Mouse (Mus musculus) myocyte (in vitro differentiated cells): ENCODE data around the gene Kcnh7. TPM values are rescaled to one million over a fixed set of nuclear protein-coding genes. Genes with fewer than 3 reads are reported as not detected.

Experiments
- H3K27me3 ChIP-seq: one replicate; pipeline ENCODE4 v1.6.1; 2011; ENCODE audit not compliant: control insufficient read depth, insufficient read depth, insufficient read length
- H3K36me3 ChIP-seq: one replicate; pipeline ENCODE4 v1.6.1; 2011; ENCODE audit not compliant: control insufficient read depth, insufficient read depth
- H3K4me2 ChIP-seq: one replicate; pipeline ENCODE4 v1.6.1; 2011; ENCODE audit warnings: low read depth, control low read depth
- H3K4me3 ChIP-seq: one replicate; pipeline ENCODE4 v1.5.1; 2011; ENCODE audit warnings: mild to moderate bottlenecking, control low read depth, moderate library complexity
- H3K79me2 ChIP-seq: one replicate; pipeline ENCODE4 v1.6.1; 2011; ENCODE audit not compliant: control insufficient read depth, insufficient read depth
- H3ac ChIP-seq: one replicate; pipeline ENCODE4 v1.6.1; 2011; ENCODE audit not compliant: control insufficient read depth, insufficient read length
- CEBPB ChIP-seq: IDR thresholded peaks from 2 replicates; pipeline ENCODE4 v1.6.1; 2011; ENCODE audit warnings: mild to moderate bottlenecking, moderate library complexity; ENCODE audit not compliant: poor library complexity, insufficient read depth, severe bottlenecking
- E2F4 ChIP-seq: IDR thresholded peaks from one replicate; pipeline ENCODE4 v1.6.1; 2011; ENCODE audit warnings: mild to moderate bottlenecking, control low read depth, moderate library complexity; ENCODE audit not compliant: insufficient read depth
- MAX ChIP-seq: IDR thresholded peaks from one replicate; pipeline ENCODE4 v1.6.1; 2011; ENCODE audit warnings: low read depth, mild to moderate bottlenecking, control low read depth
- MYOD1 ChIP-seq, 3 experiments: IDR thresholded peaks; one replicate each; pipeline ENCODE4 v1.6.1; 2011; ENCODE audit warnings: control low read depth in 2 of 3, low read depth in 2 of 3, mild to moderate bottlenecking in 2 of 3, moderate library complexity in 1 of 3; ENCODE audit not compliant: insufficient read length in 2 of 3, control insufficient read depth in 1 of 3
- MYOG ChIP-seq, 3 experiments: IDR thresholded peaks; one replicate each; pipeline ENCODE4 v1.6.1; 2011; ENCODE audit warnings: control low read depth in 2 of 3, low read depth in 2 of 3, mild to moderate bottlenecking in 2 of 3; ENCODE audit not compliant: insufficient read length in 2 of 3, control insufficient read depth in 1 of 3, insufficient read depth in 1 of 3
- POLR2A ChIP-seq: IDR thresholded peaks from one replicate; pipeline ENCODE4 v1.6.1; 2011; ENCODE audit warnings: low read depth, mild to moderate bottlenecking, control low read depth, moderate library complexity; ENCODE audit not compliant: insufficient read length
- POLR2AphosphoS2 ChIP-seq: IDR thresholded peaks from one replicate; pipeline ENCODE4 v1.6.1; 2011; ENCODE audit warnings: low read depth, control low read depth; ENCODE audit not compliant: insufficient read length
- REST ChIP-seq: IDR thresholded peaks from one replicate; pipeline ENCODE4 v1.6.1; 2011; ENCODE audit warnings: mild to moderate bottlenecking, control low read depth, moderate library complexity; ENCODE audit not compliant: insufficient read depth, insufficient read length
- SRF ChIP-seq: IDR thresholded peaks from one replicate; pipeline ENCODE4 v1.6.1; 2011; ENCODE audit warnings: low read depth; ENCODE audit not compliant: control insufficient read depth, insufficient read length
- TCF12 ChIP-seq: IDR thresholded peaks from one replicate; pipeline ENCODE4 v1.6.1; 2011; ENCODE audit warnings: mild to moderate bottlenecking, control low read depth; ENCODE audit not compliant: poor library complexity, insufficient read depth, severe bottlenecking
- TCF3 ChIP-seq: IDR thresholded peaks from one replicate; pipeline ENCODE4 v1.6.1; 2011; ENCODE audit warnings: low read depth, control low read depth; ENCODE audit not compliant: insufficient read length
- USF1 ChIP-seq: IDR thresholded peaks from one replicate; pipeline ENCODE4 v1.6.1; 2011; ENCODE audit warnings: low read depth, mild to moderate bottlenecking, control low read depth, moderate library complexity
- polyA plus RNA-seq: library from polyadenylated mRNA; unstranded; fragments of >200 nt; fragmentation: generic; extraction: Trizol; gene quantifications from one replicate; pipeline ENCODE4 v1.2.1, GENCODE M21; 2012; ENCODE audit warnings: missing spikeins

Gene Kcnh7
- polyA plus RNA-seq, 1 experiment = 0.02 TPM

DNA sequence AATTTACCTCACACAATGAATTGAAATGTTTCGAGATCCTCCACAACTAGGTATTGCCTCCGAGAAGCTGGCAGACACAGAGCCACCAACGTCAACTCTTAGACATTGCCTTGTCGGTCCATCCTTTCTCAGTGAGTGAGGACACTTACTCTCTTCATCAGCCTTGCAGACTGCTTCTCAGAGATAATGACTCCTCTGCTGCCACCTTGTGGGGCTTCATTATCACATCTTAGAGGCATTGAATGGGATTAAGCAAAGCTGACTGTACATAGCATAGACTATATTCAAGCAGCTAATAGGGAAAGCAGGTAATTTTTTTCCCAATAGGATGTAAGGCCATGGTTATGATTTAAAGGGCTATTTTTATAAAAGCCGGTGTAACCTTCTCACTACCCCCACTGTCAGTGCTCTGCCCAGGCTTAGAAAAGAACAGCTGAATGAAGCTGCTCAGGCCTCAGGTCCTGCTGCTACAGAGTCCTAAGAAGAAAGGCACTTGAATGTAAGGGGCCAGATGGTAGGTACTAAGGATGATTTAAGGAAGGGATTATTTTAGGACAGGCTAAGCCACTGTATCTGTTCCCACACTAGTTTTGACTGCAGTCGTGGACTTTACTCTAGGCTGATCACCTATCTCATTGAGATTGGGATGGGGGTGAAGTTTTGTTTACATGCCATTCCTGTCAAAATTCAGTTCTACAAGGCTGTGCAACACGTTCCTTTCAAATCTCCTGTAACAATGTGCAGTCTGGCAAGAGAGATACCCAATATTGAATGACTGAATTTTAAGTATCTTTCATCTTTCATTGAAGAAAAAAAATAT, 529.4 kb downstream of the Kcnh7 start:
- H3ac ChIP-seq = no peak overlapping the region
- no peaks in the 10 kb centered on the region for H3K27me3 ChIP-seq
- TF ChIP-seq E2F4 = no peak
- no peak for TF ChIP-seq POLR2AphosphoS2
- no peak for TF ChIP-seq MYOG (IDR thresholded peaks at IDR 0.05; ENCODE audit: control insufficient read depth in 1 of 3, insufficient read depth in 1 of 3, insufficient read length in 2 of 3, low read depth in 2 of 3)
- TF ChIP-seq MAX = no peak
- no peak for TF ChIP-seq TCF12
- no peak for TF ChIP-seq USF1
- TF ChIP-seq MYOD1 (IDR thresholded peaks at IDR 0.05; ENCODE audit: control insufficient read depth in 1 of 3, insufficient read length in 2 of 3, low read depth in 2 of 3) = no peak
- TF ChIP-seq REST = no peak
- no peak for TF ChIP-seq POLR2A
- TF ChIP-seq TCF3 = no peak
- no peak for TF ChIP-seq SRF
- TF ChIP-seq CEBPB = no peak
- no peak overlapping the region for H3K4me3 ChIP-seq
- H3K4me2 ChIP-seq = no peak overlapping the region
- H3K79me2 ChIP-seq = no peaks in the 10 kb centered on the region
- no peaks in the 10 kb centered on the region for H3K36me3 ChIP-seq

- Histone ChIP-seq H3K36me3 (no peaks in the 10 kb centered on the region), H3K79me2 (no peaks in the 10 kb centered on the region), H3ac (no peak overlapping the region), H3K27me3 (no peaks in the 10 kb centered on the region), H3K4me2 (no peak overlapping the region), H3K4me3 (no peak overlapping the region)
- TF ChIP-seq MAX (no peak), TCF12 (no peak), USF1 (no peak), SRF (no peak), TCF3 (no peak), MYOD1 (IDR thresholded peaks at IDR 0.05; ENCODE audit: control insufficient read depth in 1 of 3, insufficient read length in 2 of 3, low read depth in 2 of 3) (no peak), REST (no peak)
Measured at GRCm38 (mm10) chr2:62652466-62652865, 531.6 kb downstream of the Kcnh7 start.

DNA sequence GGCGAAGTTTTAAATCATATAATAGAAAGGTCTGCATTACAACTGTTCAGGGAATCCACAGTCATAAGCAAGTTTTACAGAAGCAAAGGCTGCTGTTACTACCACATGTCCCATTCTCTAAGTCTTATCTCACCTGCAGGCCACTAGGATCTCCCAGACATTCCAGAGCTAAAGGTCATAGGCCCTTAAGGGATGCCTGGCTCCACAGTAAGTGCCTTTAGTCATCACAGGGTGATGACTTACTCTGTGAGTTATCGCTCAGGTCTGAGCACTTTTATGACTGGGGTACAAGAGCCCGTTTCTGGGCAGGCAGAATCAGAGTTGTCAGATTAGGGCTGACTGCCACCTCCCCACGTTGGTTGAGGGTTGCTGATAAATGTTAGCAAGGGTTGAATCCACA, 532.2 kb downstream of the Kcnh7 start:
- TF ChIP-seq TCF3 (no peak), CEBPB (no peak), E2F4 (no peak), SRF (no peak), MAX (no peak), MYOG (IDR thresholded peaks at IDR 0.05; ENCODE audit: control insufficient read depth in 1 of 3, insufficient read depth in 1 of 3, insufficient read length in 2 of 3, low read depth in 2 of 3) (no peak), POLR2AphosphoS2 (no peak), POLR2A (no peak), TCF12 (no peak), USF1 (no peak), REST (no peak), MYOD1 (IDR thresholded peaks at IDR 0.05; ENCODE audit: control insufficient read depth in 1 of 3, insufficient read length in 2 of 3, low read depth in 2 of 3) (no peak)
- Histone ChIP-seq H3K27me3 (no peaks in the 10 kb centered on the region), H3K4me3 (no peak overlapping the region), H3ac (no peak overlapping the region), H3K79me2 (no peaks in the 10 kb centered on the region), H3K4me2 (no peak overlapping the region), H3K36me3 (no peaks in the 10 kb centered on the region)

DNA sequence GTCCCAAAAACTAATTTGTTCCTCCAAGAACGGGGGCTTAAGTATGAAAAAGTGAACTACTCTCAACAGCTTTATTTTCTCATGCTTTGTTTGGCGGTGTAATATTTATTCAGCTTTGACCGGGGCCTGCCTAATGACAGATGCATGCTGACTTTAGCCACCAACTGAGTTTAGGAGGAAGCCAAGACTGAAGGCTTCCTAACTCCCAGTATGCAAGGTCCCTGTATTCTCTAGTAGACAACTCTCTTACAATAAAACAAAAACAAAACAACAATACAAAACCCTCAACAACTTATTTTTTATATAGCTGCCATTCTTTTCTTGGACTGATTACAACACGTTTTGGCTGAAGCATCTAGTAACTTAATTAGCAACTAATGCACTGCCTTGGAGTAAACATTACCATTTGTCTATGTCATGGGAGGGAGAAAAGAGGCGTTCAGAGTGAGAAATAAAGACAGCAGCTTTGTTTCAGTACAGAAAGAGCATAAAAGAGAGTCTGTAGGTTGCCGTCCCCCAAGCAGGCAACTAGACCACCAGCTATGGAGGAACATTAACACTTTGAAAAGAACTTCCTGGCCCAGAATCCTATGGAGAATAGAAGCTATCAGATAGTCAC, 537.3 kb downstream of the Kcnh7 start:
- peak overlapping the region; percentile 31 for H3K4me3 ChIP-seq
- H3ac ChIP-seq = no peak overlapping the region
- no peaks in the 10 kb centered on the region for H3K79me2 ChIP-seq
- H3K27me3 ChIP-seq = no peaks in the 10 kb centered on the region
- H3K36me3 ChIP-seq = no peaks in the 10 kb centered on the region
- TF ChIP-seq TCF12 (no peak), USF1 (no peak), MAX (no peak), POLR2AphosphoS2 (no peak), E2F4 (no peak), TCF3 (no peak), POLR2A (no peak), SRF (no peak), MYOD1 (IDR thresholded peaks at IDR 0.05; ENCODE audit: control insufficient read depth in 1 of 3, insufficient read length in 2 of 3, low read depth in 2 of 3) (no peak), REST (no peak), MYOG (IDR thresholded peaks at IDR 0.05; ENCODE audit: control insufficient read depth in 1 of 3, insufficient read depth in 1 of 3, insufficient read length in 2 of 3, low read depth in 2 of 3) (no peak), CEBPB (no peak)
- H3K4me2 ChIP-seq = peak overlapping the region; percentile 72
